Mouse (Mus musculus): ENCODE measurements at regions not wholly inside any gene's neighbourhood (a gene's known extent, or its start where the extent isn't known, plus 50 kb on each side); places are given as distances from the start of the nearest gene placed in this dataset.
A peak's percentile ranks its signal among the peaks of the same experiment; 100 is the strongest.

DNA sequence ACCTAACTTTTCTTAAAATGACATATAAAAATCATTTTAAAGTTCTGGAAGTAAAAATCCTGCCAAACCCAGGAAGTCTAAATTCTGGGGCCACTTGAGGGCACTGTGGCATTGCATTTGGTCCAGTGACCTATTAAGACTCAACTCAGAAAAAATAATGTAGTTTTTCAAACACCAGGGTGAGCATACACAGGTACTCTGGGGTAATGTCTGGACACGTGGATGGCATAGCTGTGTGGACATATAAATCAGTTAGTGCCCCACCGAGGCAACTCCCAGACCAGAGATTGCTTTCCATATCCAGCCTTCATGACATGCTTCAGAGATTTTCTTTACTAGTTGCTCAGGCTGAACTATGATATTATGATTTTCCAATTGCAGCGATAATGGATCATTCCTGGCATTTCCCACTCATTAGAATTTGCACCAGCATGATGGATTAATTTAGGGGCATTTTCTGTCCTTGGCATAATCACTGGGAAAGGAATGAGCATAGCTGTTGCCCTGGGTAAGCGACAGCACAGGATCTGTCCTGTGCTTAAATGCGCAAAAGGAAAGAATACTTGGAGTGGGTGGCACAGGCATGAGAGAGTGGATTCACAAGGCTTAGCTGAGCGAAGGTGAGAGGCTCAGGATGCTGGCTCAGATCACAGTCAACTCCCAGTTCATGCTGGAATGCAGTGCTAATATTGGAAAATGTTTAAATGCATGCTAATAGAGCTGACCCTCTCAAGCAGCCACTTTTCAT is 1526.6 kb upstream of the Cdh8 start:
- DNase-seq (ENCODE audit: low spot score), result peak; percentile 13

- peak; percentile 55 for DNase-seq (ENCODE audit: low spot score)
Measured at GRCm38 (mm10) chr8:100939533-100939932, 1523.3 kb upstream of the Cdh8 start.

DNA sequence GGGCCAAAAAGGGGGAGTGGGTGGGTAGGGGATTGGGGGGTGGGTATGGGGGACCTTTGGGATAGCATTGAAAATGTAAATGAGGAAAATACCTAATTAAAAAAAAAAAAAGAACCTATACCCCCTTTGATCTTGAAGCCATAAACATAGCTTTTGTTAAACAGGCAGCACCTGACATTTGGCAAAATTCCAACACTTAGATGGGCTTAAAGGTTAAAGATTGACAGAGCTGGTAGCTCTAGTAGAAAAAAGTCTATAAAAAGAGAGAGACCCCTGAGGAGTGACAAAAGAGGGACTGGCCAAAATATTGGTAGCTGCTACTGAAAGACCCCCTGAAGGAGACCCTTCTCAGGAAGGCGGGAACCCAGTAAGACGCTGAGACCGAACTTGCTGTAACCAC is 1474.0 kb upstream of the Cdh8 start:
- DNase-seq (ENCODE audit: low spot score), result no peak

DNA sequence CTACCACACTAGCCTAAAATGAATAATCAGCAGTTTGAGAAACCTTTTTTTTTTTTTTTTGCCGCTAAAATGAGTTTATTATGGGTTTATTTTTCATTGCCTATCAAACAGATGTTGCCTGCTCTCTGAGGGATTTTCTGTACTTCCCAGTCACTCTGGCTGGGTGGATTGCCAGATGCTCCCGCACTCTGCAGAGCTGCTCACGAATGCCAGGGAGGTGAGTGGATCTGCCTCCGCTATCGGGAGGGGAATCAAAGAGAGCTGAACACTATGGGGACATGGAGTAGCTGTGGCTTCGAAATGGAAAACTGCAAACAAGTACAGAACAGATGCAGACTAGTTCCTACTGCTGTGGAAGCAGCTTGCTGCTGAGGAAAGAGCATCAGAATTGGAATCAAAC is 1449.4 kb upstream of the Cdh8 start:
- no peak for DNase-seq (ENCODE audit: low spot score)

DNA sequence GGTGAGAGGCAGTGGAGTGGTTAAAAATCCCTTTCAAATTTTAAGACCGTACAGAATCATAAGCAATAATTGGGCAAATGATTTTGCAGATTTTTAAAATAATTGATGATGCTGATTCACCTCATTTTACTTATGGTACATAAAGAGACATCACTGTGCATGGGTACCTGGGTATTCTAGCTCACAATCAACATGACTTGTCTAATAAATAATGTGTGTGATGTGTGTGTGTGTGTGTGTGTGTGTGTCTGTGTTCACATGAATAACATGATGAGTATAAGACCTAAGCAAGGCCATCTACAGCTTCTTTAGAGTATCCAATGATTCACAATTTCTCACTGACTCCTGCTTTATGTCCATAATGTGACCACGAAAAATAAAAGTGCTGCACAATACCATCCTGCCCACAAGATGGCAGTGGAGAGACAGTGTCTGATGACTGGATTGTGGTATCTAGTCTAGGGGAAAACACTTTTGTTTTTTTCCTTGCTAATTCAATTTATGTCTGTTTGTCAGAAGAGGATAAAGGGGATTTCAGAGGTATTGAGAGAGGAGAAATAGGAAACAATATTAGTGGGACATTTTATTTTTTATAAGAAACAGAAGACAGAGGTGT is 1434.7 kb upstream of the Cdh8 start:
- DNase-seq (ENCODE audit: low spot score), result peak; percentile 74
